Mouse (Mus musculus) layer of hippocampus, postnatal 25 days (tissue): ENCODE measurements around the gene Thumpd2. TPM values are rescaled to one million over a fixed set of nuclear protein-coding genes. Genes with fewer than 3 reads are reported as not detected.

ENCODE experiments used
- DNase-seq, 2 experiments: peaks; one replicate each; pipeline ENCODE4 v3.0.0; 2022; ENCODE audit warnings: mixed read lengths in 2 of 2, low spot score in 1 of 2; ENCODE audit errors: extremely low spot score in 1 of 2
- total RNA-seq, 2 experiments: library from RNA; stranded (reverse); gene quantifications; 2 replicates each; pipeline ENCODE4 v1.2.3; 2021

The Thumpd2 gene
- total RNA-seq, 2 experiments from 2014 or later: 6.8 to 8.4 TPM

DNA sequence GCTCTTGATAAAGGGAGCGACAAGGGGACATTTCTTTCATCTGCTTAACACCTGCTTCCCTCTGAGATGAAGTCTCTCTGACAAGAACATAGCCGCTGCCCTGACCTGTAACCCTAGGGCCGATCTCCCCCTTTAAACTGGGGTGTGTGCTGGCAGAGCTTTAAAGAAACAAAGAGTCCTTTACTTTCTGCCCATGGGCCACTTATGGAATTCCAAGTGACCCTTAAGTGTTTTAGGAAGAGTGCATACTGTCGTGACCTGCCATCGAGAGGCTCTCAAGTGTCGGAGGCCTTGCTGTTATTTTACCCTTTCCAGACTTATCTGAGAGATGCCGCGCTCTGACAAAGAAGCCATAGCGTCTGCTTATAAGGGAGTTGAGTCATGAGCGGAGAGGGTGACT lies 84.8 kb downstream of the Thumpd2 start:
- no peak for DNase-seq

DNA sequence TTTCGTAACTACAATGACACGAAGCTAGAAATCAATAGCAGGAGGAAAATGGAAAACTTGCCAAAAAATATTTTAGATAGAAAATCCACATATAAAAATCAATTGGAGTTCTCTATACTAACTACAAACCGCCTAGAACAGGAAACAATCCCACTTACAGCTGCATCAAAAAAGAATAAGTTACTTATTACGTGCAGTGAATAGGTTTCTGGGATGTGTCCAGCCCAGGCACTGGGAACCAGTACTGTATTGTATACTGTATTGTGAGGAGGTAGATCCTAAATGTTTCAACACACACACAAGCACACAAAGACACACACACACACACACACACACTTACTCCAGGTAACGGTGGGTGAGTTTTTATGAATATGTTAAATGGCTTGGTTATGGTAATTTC lies 87.6 kb downstream of the Thumpd2 start:
- DNase-seq: no peak

Other genes starting within 250 kb of the Thumpd2 start
- 100 to 1,000 TPM; 102 to 109 TPM for gene Tmem178, start 120.5 kb downstream of the Thumpd2 start, total RNA-seq